Mouse (Mus musculus) left cerebral cortex, postnatal 4 days (tissue): ENCODE measurements at regions not wholly inside any gene's neighbourhood (a gene's known extent, or its start where the extent isn't known, plus 50 kb on each side); places are given as distances from the start of the nearest gene placed in this dataset.
"Not testable (repeated sequence)": the region's sequence is repeated elsewhere in the genome, so short reads cannot be mapped to it uniquely, and the experiment has no call there.

Experiments
- DNase-seq: peaks from one replicate; pipeline ENCODE4 v3.0.0-alpha.2; 2022
- intact Hi-C: fragments of 180-260 bp; cut with DNase I; formaldehyde crosslinking; loops from one replicate; pipeline ENCODE4 v1.15.1; 2025

DNA sequence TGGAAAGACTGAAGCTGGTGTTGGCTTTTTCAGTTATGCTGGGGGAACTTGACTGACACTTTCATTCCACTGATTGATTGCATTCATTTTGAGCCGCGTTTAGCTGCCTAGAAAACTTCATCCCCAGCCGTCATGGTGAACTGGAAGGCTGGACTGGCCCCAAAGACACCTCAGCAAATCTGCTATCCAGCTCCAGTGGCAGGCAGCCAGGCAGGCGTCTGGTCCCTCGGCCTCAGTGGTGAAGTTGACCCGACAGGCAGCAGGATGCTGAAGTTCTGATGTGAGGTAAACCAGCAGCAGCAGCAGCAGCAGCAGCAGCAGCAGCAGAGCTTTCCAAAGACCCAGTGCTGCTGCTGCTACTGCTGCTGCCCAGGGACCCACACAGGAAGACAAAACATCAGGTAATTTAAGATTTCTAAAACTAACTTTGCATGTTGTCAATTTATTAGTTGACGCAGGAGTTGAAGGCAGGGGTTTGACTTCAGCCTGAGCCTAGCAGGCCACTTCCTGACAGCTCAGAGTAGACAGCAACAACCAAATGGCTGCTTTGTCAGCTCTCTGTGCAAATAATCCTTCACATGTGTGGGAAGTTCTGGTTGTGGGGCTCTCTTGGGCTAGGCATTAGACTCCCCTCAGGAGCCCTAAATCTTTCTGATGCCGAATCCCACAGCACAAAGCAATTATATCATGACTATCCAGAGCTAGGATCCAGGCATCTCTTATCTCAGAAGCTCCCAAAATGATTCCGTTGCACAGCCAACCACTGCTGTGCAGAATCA, 200.4 kb upstream of the Nhs start:
- intact Hi-C loops = no loop called here
- peak; percentile 55 for DNase-seq

DNA sequence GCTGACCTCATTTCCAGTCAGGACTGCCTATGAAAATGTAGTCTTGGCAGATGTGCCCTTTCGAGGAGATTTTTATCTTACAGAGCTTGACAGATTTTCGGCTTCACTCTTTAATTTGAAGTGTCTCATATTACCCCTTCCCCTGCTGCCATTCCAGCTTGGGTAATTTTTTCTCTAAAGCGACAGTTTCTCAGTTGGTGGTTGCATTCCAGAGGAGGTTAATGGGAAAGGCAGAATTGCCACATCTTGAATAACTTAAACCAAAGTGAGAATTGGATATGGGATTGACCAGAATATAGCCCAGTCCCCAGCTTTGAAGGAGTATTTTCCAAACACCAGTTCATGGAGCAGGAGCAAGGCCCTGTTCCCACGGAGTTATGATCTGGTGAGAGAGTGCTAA, 188.8 kb upstream of the Nhs start:
- DNase-seq = no peak
- intact Hi-C loops = no loop called here

DNA sequence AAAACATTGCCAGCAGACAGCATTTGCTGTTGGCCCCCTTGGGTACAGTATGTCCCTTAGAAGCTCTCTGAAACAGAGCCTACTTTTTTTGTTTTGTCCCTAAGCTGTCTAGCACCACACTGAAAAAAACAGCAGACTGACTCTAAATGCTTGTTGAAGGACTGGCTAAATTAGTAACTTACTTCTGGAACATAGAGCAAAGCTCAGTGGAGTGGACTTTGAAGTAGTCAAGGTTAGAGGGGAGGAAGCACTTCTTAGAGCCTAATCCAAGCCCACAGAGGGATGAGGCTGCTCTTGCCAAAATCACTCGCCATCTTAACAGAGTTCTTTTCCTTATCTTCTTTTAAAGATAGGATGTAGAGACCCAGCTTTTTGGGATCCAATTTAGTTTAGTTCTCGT, 188.4 kb upstream of the Nhs start:
- no peak for DNase-seq
- intact Hi-C loops = no loop called here

DNA sequence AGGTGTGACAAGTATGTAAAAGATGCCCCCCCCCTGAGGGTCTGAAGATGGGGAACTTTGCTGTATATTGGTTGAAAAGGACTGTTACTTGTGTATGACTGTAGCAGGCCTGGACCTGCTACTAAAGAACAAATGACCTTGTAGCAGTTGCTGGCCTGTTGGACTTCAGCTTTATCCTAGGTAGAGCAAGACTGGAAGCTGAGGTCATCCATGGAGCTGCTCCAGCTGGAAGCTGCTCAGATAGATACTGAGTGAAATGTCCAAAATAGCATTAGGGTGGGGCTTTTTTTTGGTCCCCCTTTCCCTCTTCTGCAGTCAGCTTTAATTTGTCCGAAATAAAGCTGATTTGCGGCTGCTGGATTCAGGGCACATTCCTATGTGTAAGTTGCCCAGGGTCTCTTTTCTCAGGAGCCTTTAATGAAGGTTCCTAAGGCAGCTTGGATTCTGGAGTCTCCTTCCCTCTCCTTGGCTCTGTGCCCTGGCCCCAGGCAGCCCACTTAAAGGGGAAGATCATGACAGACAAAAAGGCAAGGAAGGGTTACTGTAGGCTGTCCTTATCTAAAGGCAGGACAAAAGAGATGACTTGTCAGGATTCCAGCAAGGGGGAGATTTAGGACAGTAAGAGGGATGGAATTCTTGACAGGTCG, 186.1 kb upstream of the Nhs start:
- peak; percentile 34 for DNase-seq
- intact Hi-C loops = no loop called here

DNA sequence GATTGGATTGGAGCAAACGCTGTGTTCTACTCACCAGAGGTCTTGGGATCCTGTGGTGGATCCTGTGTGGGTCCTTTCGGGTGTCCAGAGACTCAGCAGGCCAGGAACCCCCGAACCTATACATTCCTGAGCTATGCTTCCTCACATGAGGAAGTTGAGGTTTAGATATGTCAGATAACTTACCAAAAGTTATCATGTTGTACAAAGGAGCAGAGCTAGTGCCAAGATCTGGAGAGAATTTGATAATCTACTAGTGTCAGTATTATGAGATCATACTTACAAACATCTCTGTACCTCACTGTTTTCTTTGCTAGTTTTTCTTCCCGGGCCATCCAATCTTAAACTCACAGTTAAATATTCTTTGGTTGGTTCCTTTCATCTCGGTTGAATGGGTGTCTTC, 172.6 kb upstream of the Nhs start:
- no peak for DNase-seq
- intact Hi-C loops = no loop called here

DNA sequence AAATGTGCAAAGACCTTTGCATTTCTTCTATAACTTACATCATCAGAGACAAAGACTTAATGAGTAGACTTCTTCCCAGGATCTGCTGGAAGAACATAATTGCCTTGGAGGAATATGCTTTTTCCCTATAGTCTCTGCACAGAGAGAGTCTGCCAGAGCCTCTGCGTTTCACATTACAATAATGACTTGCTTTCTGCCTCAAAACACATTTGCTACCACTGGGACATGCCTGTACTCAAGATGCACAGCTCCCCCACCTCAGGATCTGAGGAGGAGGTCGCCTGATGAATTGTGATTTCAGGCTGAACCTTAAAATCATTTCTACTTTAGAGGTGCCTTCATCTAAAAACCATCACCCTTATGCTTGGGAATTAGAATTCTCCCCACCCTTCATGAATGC, 148.1 kb upstream of the Nhs start:
- intact Hi-C loops = no loop called here
- DNase-seq = no peak

DNA sequence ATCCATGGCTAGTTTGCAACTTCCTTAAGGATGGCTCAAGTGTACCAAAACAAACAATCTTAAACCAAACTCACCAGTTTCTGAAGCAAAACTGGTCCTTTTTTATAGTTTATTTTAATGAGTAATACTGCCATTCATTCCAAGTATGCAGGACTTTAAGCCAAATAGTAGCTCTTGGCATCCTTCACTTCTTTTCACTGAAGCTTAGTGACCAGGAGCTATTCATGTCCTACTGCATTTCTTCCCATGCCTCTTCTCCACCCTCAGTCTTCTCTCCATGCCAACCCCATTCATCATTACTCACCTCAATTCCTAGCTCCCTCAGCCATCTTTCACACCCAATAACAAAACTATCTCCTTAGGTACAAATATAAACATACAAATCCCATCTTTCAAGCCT, 144.6 kb upstream of the Nhs start:
- no peak for DNase-seq
- intact Hi-C loops = no loop called here

DNA sequence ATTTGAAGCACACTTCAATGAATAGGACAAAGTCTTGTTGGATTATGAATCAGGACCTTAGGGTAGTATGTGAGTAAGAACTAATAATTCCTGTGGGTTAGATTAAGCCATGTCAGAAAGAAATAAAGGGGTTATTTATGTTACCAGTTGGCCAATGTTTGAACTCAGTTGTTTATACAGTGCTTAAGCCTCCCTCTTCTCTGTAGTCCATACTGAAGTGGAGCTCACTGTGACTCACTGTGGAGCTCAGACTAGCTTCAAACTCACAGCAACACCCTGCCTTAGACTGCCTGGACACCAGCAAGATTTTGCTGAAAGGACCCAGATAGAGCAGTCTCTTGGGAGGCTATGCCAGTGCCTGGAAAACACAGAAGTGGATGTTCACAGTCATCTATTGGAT, 143.3 kb upstream of the Nhs start:
- DNase-seq = no peak
- intact Hi-C loops = no loop called here

DNA sequence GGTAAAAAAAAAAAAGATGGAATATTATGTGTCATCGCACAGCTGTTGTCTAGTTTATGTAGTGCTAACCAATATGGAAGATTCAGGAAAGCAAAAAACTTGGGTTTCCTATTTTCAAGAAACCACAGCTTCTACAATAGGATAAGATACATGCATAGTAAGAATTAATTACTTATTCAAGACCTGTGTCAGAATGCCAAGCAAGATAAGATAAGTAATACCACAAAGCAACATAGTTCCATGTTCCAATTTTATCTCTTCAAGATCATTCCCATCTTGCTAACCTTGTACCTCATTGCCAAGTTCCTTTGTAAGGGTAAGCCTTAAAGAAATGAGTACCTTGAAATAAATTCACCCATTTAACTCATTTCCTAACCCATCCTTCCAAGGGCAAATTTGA, 131.7 kb upstream of the Nhs start:
- DNase-seq = no peak
- intact Hi-C loops = no loop called here

DNA sequence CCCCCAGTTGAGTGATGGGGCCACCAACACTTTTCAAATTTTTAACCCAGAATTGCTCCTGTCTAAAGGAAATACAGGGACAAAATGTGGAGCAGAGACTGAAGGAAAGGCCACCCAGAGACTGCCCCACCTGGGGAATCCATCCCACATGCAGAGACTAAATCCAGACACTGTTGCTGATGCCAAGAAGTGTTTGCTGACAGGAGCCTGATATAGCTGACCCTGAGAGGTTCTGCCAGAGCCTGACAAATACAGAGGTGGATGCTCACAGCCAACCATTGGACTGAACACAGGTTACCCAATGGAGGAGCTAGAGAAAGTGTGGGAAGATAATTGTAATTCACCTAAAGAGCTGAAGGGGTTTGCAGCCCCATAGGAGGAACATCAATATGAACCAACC, 126.6 kb upstream of the Nhs start:
- intact Hi-C loops, DNase-seq: not testable (repeated sequence)

DNA sequence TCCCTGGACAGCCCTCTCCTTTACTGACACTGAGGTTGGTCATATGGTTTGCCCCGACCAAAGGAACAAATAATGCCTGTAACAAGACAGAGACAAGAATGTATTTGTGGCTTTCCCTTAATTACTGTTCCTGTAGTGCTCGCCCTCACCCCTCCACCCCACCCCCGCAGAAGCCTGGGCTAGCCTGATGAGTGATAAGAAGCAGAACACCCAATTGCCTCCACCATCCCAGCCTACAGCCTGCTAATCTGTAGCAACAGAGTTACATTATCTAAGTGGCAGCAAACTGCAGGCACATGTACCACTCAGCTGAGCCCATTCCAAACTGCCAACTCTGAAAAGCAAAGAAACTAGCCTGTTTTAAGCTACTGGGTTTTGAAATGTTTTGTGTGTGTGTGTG, 124.7 kb upstream of the Nhs start:
- DNase-seq = no peak
- intact Hi-C loops = no loop called here

DNA sequence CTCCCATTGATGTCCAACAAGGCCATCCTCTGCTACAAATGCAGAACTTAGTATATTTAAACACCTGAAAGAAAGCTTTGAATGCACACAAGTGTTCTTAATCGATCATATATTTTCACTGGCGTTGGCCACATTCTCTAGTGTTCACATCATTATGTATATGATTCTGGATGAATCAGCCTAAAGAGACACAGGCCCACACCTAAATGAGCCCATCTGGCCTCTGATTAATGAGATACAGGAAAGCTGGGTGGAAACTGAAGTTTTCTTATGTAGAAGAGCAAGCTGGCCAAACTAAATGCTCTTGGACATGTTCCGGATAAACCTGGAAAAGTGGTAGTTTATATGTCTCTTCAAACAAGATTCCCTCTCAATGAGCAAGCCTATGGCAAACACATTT, 123.2 kb upstream of the Nhs start:
- intact Hi-C loops = no loop called here
- DNase-seq = no peak

DNA sequence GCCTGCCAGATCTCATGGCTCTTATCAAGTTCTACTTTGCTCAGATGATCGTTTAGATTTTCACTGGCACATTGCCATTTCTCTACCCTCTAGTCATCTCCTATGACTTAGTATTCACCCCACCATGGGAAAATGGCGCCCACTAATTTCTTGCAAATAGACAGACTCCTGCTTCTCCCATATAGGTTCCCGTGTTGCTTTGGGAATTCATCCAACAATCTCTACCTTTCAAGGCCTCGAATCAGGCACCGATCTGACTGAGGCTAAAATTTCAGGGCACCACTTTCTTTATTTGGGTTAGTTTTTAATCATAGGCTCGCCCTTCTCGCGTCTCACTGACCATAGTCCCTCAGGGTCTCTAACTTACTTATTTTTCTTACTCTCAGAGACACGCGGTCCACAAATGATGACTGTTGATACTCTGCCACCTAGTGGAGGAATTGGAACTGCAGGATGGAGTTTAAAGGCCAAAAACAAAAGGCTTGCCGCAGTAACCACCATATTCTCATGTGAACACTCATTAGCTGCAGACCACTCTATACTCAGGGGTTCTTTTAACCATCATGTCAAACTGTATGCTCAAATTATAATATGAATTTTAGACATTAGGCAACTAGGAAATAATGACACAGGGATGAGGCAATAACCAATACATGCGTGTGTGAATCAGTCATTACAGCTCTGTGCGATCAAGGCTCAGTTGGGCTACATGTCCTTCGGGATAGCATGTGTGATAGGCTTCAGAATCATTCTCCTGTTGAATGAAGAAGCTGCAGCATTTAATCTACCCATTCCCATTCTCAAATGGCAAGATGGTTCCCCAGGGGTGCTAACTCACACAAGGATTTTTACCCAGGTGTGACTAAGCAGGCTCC, 119.5 kb upstream of the Nhs start:
- peak; percentile 49 for DNase-seq
- intact Hi-C loops = loop anchor here (2.0 kb wide), 1 partner anchor 120 kb away; the partner anchor contains the start of gene Nhs

DNA sequence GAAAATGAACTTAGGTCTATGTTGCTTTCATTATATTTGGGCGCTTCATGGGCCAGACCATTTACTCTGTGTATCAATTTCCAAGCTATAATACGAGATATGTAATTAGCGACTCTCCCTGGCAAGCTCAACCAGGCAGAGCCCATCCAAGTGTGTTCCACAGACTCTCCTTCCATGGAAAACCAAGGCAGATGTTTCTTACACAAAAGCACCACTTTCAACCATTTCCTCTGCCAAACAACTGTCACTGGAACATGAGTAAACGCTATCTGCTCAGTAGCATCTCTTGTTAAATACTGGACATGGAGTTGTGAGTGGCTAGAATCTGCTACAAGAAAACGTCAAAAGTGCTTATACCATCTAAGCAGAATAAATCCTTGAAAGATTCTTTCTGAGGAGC, 115.1 kb upstream of the Nhs start:
- DNase-seq = no peak
- intact Hi-C loops = no loop called here

DNA sequence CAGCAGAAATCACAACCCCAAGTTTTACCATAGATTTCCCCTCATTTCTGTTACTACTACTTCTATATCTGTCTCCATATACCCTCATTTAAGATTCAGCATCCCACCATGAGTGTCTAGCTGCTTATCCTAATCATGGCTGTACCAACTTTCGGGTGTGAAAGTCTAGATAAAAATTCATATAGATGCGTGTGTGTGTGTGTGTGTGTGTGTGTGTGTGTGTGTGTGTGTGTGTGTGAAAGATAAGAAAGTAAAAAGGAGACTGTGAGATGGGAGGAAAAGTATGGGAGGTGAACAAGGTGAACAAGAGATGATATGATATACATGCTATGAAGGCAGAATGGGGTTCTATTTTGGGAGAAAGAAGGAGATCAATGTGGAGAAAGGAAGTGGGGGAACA, 111.7 kb upstream of the Nhs start:
- intact Hi-C loops = no loop called here
- no peak for DNase-seq

DNA sequence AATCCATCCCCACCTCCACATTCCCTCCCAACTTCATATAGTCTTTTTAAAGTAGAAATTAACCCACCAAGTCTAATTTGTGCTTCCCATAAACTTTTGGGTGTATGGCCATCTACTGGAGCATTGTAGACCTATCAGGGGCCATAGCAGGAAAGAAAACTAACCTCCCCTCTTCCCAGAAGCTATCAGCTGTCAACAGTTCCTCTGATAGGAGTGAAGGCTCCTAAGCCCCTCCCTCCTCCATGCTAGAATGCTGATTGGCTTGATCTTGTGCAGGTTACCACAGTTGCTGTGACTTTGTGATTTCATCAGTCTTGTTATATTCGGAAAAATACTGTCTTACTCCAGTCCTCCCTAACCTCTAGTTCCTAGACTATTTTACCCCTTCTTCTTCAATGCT, 109.4 kb upstream of the Nhs start:
- intact Hi-C loops = no loop called here
- DNase-seq = no peak

DNA sequence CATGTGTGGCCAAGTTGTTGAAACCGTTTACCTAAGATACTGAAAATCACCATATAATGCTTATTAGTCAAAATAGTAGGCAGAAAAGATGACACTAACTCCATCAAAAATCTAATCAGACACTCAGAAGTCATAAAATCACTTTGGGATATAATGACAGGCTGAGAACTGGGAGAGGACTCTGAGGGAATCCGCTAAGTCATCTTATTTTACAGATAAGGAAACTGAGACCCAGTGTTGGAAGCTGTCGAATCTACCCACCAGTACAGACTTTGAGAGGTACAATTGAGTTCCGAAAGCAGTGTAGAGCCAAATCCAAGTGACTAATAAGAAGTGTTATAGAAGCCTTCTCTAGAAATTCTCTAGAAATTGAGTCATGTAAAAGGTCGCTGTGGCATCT, 108.6 kb upstream of the Nhs start:
- intact Hi-C loops = no loop called here
- no peak for DNase-seq

DNA sequence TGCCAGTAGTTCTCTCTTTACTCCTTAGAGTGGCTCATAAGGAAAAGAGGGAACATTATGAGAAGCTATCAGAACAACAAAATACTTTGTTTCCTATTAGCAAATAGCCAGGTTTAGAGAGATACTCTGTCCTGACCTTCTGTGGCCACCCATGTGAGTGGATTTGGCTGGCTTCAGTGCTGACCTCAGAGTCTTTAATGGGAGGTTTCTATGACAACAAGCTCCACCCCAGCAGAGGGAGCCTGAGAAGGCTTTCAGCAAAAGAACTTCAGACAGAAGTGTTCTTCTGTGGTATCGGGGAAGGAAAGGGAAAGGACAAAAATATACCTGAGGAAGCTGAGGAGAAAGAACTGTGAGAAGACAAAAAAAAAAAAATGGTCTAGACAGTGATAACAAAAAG, 108.1 kb upstream of the Nhs start:
- intact Hi-C loops = no loop called here
- peak; percentile 30 for DNase-seq

DNA sequence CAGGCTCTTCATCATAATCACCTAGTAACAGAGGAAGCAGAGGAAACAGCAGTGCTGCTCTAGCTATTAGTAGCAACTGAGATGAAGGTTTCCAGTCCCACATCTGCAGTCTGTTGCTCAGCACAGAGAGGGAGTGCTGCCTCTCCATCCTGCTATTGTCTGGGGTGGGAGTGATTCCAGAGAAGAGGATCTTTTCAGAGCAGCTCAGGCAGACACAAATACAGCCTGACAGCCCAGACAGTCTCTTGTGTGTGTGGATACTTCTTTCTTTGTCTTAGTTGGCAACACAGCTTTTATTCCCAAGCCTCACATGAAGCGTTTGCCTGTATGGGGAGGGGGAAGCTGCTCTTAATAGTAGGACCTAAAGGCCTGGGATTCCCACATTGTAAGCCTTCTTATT, 107.2 kb upstream of the Nhs start:
- peak; percentile 19 for DNase-seq
- intact Hi-C loops = no loop called here

DNA sequence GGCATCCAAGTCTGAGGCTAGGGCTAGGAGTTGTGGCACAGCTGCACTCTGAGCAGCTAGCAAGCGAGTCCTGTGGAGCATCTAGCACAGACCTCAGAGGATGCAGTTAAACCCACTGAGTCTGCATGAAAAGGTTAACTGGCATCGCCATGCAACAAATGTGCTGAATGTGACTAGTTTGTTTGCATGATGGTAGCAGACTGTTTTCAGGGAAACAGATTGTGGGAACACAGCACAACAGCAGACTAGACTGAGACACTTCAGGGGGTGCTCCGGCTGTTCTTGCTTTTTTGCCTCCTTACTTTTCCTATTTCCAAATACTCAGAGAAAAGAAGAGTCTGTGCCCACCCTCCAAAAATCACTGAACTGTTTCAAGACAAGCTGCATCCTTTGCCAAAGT, 97.9 kb upstream of the Nhs start:
- DNase-seq = no peak
- intact Hi-C loops = no loop called here

DNA sequence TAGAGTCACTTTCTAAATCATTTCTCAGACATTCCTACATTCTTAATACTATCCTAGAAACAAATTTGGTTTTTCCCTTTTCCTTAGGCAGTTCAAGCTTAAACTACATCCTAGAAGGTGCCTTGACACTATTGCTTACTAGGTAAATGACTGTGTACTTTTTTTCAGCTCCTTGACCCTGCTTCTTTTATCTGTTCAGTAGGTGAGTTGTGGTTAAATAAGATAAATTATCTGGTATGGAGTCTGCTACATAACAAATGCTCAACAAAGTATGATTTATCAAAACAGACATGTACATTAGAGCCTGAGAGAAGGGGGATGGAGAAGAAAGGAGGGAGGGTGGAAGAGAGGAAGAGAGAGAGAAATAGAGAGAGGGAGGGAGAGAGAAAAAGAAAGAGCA, 96.3 kb upstream of the Nhs start:
- intact Hi-C loops = no loop called here
- no peak for DNase-seq

DNA sequence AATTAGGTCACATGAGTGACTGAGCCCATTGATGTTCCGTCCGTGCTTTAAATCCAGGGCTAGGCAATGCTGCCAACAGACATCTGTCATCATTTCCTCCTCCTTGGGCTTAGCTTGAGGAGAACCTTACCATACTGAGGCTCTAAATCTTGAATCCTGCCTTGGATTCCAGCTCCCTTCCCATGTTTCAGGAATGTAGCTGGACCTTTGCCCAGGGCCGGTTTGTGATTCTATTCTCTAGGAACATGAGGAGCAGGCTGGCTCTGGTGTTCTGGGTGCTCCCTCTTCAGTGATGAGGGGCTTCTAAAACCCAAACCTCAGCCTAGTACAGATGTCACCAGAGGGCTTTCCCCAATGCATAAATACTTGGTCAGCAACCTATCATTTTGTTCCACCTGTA, 81.8 kb upstream of the Nhs start:
- intact Hi-C loops = no loop called here
- no peak for DNase-seq
